Mouse (Mus musculus) kidney, embryonic 14.5 days (tissue): ENCODE results near the gene Trappc13. TPM values are rescaled to one million over a fixed set of nuclear protein-coding genes. Genes with fewer than 3 reads are reported as not detected.

Experiments
- ATAC-seq: fragments of 200-750 bp; cut with Nextera tagmentation; 2 replicates; pipeline ENCODE4 v1.8.0; 2017; ENCODE audit warnings: moderate number of reproducible peaks, mild to moderate bottlenecking, moderate TSS enrichment, moderate library complexity; ENCODE audit not compliant: low FRiP score, low TSS enrichment
- H3K27ac ChIP-seq: fragments of 300-500 bp; sonication (generic); 2 replicates; pipeline ENCODE4 v1.5.1; 2014; ENCODE audit warnings: low read depth, mild to moderate bottlenecking, low read length, moderate library complexity, mixed read lengths
- H3K27me3 ChIP-seq: fragments of 300-500 bp; sonication (generic); 2 replicates; pipeline ENCODE4 v1.6.1; 2014; ENCODE audit warnings: mild to moderate bottlenecking, low read length; ENCODE audit not compliant: control insufficient read depth, insufficient read depth
- H3K36me3 ChIP-seq: fragments of 300-500 bp; sonication (generic); 2 replicates; pipeline ENCODE4 v1.6.1; 2014; ENCODE audit warnings: low read length, mixed read lengths; ENCODE audit not compliant: control insufficient read depth, insufficient read depth
- H3K4me1 ChIP-seq: fragments of 300-500 bp; sonication (generic); 2 replicates; pipeline ENCODE4 v1.6.1; 2014; ENCODE audit warnings: low read length, mixed read lengths; ENCODE audit not compliant: control insufficient read depth, insufficient read depth
- H3K4me2 ChIP-seq: fragments of 300-500 bp; sonication (generic); replicated peaks from 2 replicates; pipeline ENCODE4 v1.6.1; 2014; ENCODE audit warnings: low read depth, mild to moderate bottlenecking, low read length
- H3K4me3 ChIP-seq: fragments of 300-500 bp; sonication (generic); 2 replicates; pipeline ENCODE4 v1.5.1; 2014; ENCODE audit warnings: mild to moderate bottlenecking, low read length
- H3K9ac ChIP-seq: fragments of 300-500 bp; sonication (generic); 2 replicates; pipeline ENCODE4 v1.6.1; 2014; ENCODE audit warnings: low read depth, mild to moderate bottlenecking, low read length, moderate library complexity
- H3K9me3 ChIP-seq: fragments of 300-500 bp; sonication (generic); 2 replicates; pipeline ENCODE4 v1.6.1; 2016; ENCODE audit warnings: low read length; ENCODE audit not compliant: control insufficient read depth
- WGBS: fragments of 180-500 bp; shearing (Covaris S2); extraction: QIAGEN DNeasy Blood & Tissue Kit; methylation state at CpG from one replicate; pipeline ENCODE4 v1.1.7; 2014; 5-methylcytosine and 5-hydroxymethylcytosine counted together
- polyA plus RNA-seq: library from polyadenylated mRNA; unstranded; fragments of >200 nt; fragmentation: Nextera tagmentation; extraction: Ambion mirVana; gene quantifications from 2 replicates; pipeline ENCODE4 v1.2.1, GENCODE M21; 2014

Gene Trappc13
- polyA plus RNA-seq, 1 experiment from 2014 or later = 65.5 TPM

DNA sequence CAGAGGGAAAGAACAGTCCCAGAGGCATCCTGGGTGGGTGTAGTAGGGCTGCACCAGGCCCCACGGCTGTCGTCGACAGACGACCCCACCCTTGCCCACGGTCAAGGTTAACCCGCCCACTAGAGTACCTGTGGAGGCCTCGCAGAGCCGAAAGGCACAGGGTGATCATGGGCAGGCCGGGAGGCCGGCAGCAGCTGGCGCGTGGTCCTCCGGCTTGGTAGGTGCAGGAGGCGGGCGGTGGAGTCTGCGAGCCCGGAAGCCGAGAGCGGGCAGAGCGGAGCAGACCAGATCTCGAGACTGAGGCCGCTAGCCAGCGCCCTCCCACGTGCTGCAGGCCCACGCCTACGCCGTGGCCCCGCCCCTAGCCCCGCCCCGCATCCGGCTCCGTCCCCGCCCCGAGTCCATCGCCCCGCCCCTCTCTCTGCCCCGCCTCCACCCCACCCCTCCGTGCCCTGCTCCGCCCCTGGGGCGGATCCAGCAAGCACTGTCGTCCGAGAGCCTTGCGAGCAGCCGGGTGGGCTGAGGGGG, 68.9 kb downstream of the Trappc13 start, which contains the start of the genes Nln and Sgtb:
TSS of gene Nln (minus strand) at position 327 of the 528 bp plus-strand sequence.
TSS of gene Sgtb (plus strand) at position 454 of the 528 bp plus-strand sequence.
- H3K9me3 ChIP-seq = 0 out of 2 replicates have a peak, but pooled peaks cover 2% of the 10 kb centered on the region

DNA sequence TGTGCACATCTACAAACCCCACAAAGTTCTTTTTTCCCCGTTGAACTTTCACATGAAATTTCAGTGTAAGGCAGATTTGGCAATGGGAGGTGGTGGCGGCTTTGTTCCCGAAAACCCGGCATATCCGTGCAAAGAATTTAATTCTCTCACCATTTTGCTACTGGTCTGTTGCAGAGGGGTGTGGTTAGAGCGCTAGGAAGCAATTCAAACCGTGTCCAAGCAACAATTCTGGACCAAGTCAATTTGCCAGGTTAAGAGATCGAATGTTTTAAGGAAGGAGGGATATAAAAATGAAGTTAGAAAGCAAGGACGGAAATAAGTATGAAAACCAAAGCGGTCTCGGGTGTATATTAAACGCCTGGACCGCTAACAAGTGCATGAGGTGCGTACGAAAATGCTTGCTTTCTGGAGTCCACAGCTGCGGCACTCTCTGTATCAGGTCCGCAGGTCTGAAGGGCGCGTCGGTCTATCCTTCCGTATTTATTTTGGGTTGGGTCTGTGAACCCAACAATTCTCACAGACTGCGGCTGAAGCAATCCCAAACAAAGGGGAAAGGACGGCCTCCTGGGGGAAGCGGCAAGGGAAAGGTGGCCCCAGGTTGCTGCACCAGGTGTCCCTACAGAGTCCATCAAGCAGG, 69.5 kb downstream of the Trappc13 start:
- no peak; the same call in 1 of the 2 replicates for ATAC-seq
- Histone ChIP-seq H3K27me3 (no peaks in the 10 kb centered on the region), H3K4me3 (peak overlapping the region; percentile 86), H3K4me2 (peak overlapping the region; percentile 90), H3K36me3 (no peaks in the 10 kb centered on the region), H3K27ac (peak overlapping the region; percentile 32; the same call in 1 of the 2 replicates), H3K9ac (peak overlapping the region; percentile 59), H3K4me1 (no peaks in the 10 kb centered on the region), H3K9me3 (peaks cover 4% of the 10 kb centered on the region; the same call in 1 of the 2 replicates)
- 1% methylated on average over 24 of the region's 24 CpGs for WGBS

More for the DNA sequence above, 68.9 kb downstream of the Trappc13 start, which contains the start of the genes Nln and Sgtb:
- Histone ChIP-seq H3K36me3 (no peaks in the 10 kb centered on the region), H3K27ac (peak within 1 kb of the TSS; percentile 32; the same call in 1 of the 2 replicates), H3K4me2 (peak within 1 kb of the TSS; percentile 90), H3K27me3 (no peaks in the 10 kb centered on the region), H3K9ac (peak within 1 kb of the TSS; percentile 66), H3K4me3 (peak within 1 kb of the TSS; percentile 86), H3K4me1 (no peaks in the 10 kb centered on the region)
- peak; percentile 97 for ATAC-seq
- 0% methylated on average over 43 of the region's 44 CpGs for WGBS

DNA sequence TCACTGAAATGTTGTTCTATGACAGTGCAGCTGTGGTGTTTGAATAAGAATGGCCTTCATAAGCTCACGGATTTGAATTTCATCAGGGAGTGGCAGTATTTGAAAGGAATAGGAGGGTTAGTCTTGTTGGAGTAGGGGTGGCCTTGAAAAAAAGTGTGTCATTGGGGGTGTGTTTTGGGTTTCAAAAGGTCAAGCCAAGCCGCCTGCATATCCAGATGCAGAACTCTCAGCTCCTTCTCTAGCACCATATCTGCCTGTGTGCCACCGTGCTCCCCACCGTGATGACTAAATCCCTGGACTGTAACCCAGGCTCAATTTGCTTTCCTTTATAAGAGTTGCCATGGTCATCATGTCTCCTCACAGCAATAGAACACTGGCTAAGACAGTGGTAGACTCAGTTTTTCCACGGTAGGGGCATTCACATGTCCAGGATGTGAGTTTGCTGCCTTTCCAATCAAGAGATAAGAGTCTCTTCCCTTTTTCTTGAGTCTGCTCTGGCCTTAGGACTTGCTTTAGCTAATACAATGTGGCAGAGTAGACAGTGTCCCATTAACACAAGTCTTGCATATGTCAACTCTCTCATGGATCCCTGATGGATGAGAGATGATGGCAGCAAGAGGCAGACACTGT, 76.5 kb downstream of the Trappc13 start:
- H3K9ac ChIP-seq = no peak overlapping the region
- ATAC-seq = no peak
- no peaks in the 10 kb centered on the region for H3K27me3 ChIP-seq
- no peak overlapping the region for H3K4me3 ChIP-seq
- peaks cover 4% of the 10 kb centered on the region; the same call in 1 of the 2 replicates for H3K9me3 ChIP-seq
- no peaks in the 10 kb centered on the region for H3K36me3 ChIP-seq
- H3K4me1 ChIP-seq = no peaks in the 10 kb centered on the region
- no peak overlapping the region for H3K27ac ChIP-seq
- WGBS = 90% methylated on average over 5 of the region's 5 CpGs
- no peak overlapping the region for H3K4me2 ChIP-seq

DNA sequence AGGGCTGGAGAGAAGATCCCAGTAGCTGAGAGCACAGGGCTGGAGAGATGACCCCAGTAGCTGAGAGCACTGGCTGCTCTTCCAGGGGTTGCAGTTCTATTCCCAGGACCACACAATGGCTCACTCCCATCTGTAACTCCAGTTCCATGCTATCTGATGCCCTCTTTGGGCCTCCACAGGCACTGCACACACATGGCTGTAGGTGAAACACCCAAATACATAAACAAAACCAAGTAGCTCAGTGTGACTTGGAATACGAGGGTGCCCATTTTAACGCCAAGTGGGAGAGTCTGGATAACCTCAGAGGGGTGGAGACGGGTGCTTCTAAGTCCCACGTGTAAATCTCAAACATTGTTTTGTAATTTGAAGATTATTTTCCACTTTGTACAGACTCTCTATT, 77.9 kb downstream of the Trappc13 start:
- WGBS = 85% methylated on average over 4 of the region's 4 CpGs
- no peak for ATAC-seq
- Histone ChIP-seq H3K4me2 (no peak overlapping the region), H3K27ac (no peak overlapping the region), H3K9me3 (peaks cover 4% of the 10 kb centered on the region; the same call in 1 of the 2 replicates), H3K9ac (no peak overlapping the region), H3K36me3 (no peaks in the 10 kb centered on the region), H3K27me3 (no peaks in the 10 kb centered on the region), H3K4me3 (no peak overlapping the region), H3K4me1 (no peaks in the 10 kb centered on the region)

DNA sequence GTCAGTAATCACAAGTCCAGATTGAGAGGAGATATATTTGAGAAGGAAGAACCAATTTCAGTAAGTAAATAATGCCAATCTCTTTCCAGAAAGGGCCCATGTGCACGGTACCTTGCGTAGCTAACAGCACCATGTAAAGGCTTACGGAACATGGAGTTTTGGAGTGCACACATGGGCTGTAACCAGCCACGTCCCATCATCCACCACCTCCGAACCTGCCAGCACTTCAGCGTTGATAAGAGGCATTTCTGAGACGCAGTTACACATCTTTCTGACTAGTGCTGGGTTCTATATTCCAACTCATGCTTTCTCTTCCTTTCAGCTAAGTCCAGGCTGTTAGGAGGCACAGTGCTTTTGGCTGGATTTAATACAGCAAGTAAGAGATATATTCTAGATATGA, 81.1 kb downstream of the Trappc13 start:
- no peak for ATAC-seq
- H3K36me3 ChIP-seq = no peaks in the 10 kb centered on the region
- H3K27ac ChIP-seq = no peak overlapping the region
- WGBS = 95% methylated on average over 7 of the region's 7 CpGs
- H3K4me1 ChIP-seq = no peaks in the 10 kb centered on the region
- no peak overlapping the region for H3K9ac ChIP-seq
- H3K4me2 ChIP-seq = no peak overlapping the region
- H3K27me3 ChIP-seq = no peaks in the 10 kb centered on the region
- no peaks in the 10 kb centered on the region for H3K9me3 ChIP-seq
- no peak overlapping the region for H3K4me3 ChIP-seq

DNA sequence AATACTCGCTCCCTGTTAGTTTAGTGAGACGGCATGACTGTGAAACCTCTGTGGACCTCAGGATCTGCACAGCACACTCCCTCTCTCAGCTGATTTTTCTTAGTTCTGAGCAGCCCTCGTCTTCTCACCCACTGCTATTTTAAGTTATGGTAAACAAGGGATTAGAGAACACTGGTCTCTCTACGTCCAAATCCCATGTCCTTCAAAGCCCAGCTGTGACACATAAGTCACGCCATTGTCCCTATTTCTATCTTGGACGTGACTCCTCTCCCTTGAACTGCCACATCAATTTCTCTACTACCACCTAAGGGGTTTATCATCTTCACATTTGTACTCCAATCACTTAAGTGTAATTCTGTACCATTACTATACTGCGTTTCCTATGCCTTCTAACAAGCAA, 82.3 kb downstream of the Trappc13 start:
- whole genome bisulfite sequencing = 78% methylated on average over 7 of the region's 7 CpGs
- no peak overlapping the region for H3K9ac ChIP-seq

DNA sequence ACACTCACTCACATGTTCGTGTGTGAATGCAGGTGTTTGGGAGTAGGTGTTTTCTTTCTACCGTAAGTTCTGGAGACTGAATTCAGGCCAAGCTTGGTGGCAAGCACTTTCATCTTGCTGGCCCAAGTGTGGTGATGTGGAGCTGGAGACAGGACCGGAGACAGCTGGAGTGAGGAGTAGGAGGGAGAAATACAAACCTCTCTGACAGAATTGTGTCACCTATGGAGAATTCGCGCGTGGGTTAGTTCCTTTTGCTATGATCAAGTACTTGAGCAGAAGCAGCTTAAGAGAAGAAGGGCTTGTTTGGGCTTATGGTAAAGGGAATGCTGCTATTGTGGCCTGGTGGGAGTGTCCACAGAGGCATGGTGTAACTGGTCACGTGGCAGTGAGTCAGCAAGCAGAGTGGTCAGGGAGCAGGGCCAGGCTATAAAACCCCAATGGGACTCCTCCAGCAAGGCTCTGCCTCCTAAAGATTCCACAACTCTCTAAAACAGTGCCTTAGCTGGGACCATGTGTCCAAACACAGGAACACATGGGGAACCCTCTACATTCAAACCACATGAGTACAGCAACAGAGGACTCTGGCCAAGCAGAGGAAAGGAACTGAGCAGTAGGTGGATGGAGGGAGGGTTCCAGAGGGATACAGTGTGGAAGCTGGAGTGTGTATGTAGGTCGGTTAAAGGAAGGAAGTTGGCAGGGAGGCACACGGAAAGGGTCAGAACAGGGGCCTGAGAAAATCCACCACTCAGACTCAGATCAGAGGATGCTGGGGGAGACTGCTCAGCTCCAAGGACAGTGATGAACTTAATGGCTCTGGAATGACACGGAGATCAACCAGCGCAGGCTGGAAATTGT, 83.5 kb downstream of the Trappc13 start:
- no peak overlapping the region for H3K4me3 ChIP-seq
- no peaks in the 10 kb centered on the region for H3K27me3 ChIP-seq
- no peak for ATAC-seq
- 76% methylated on average over 11 of the region's 11 CpGs for WGBS
- no peaks in the 10 kb centered on the region for H3K36me3 ChIP-seq
- no peaks in the 10 kb centered on the region for H3K4me1 ChIP-seq
- no peaks in the 10 kb centered on the region for H3K9me3 ChIP-seq
- no peak overlapping the region for H3K4me2 ChIP-seq
- H3K27ac ChIP-seq = no peak overlapping the region
- no peak overlapping the region for H3K9ac ChIP-seq

More for the DNA sequence above, 82.3 kb downstream of the Trappc13 start:
- Histone ChIP-seq H3K27me3 (no peaks in the 10 kb centered on the region), H3K4me1 (no peaks in the 10 kb centered on the region), H3K27ac (no peak overlapping the region), H3K4me2 (no peak overlapping the region), H3K36me3 (no peaks in the 10 kb centered on the region), H3K4me3 (no peak overlapping the region), H3K9me3 (no peaks in the 10 kb centered on the region)
- no peak for ATAC-seq
